Mouse (Mus musculus) CD4-positive, CD25-positive, alpha-beta regulatory T cell, adult 2 months (primary cell): ENCODE results near the gene Vkorc1l1.

ENCODE experiments used
- DNase-seq: peaks from one replicate; pipeline ENCODE4 v3.0.0-alpha.2; 2012; ENCODE audit warnings: low read depth, low spot score

The Vkorc1l1 gene

GRCm38 (mm10) chr5:130001356-130001987, 59.7 kb downstream of the Vkorc1l1 start:
- no peak for DNase-seq

DNA sequence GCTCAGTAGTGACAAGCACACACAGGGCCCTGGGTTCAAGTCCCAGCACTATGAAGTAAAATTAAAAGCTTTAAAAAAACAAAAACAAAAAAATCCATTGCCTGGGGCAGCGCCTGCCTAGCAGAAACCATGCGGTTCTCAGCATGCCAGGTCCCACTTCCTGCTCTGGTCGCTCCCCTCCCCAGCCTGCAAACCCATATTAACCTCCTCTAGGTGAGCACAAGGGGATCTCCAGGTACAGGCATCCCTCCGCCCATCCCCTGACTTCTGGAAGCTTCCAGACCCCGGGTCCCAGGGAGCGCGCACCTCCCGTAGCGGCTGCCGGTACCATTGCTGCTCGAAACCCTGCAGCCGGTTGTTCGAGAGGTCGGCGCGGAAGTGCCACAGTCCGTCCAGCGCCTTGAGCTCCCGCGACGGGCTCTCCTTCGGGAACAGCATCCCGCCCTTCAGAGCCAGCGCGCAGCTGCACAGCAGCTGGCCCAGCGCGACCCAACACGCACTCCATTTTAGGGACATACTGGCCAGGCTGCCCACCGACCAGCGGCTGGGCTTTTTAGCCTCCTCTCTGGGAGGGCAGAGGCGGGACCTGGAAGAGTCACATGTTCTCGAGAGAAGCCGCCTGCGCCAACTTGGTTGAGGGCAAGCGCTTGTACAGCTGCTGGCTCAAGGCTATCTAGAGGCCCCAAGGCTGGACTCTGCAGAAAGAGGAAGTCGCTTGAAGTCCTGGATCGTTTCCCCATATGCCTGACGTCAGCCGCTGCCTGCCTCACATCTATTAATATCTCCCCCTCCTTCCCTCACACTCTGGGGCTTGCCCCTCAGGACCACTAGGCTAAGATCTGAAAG, 60.8 kb downstream of the Vkorc1l1 start, which contains the start of gene Gusb:
Gene Gusb (minus strand): TSS at position 749 of the 846 bp plus-strand sequence.
- peak; percentile 68 for DNase-seq

GRCm38 (mm10) chr5:130003229-130003628, 61.5 kb downstream of the Vkorc1l1 start:
- DNase-seq, result no peak

- peak; percentile 70 for DNase-seq
Observed at GRCm38 (mm10) chr5:130007344-130007743, 65.6 kb downstream of the Vkorc1l1 start.

DNA sequence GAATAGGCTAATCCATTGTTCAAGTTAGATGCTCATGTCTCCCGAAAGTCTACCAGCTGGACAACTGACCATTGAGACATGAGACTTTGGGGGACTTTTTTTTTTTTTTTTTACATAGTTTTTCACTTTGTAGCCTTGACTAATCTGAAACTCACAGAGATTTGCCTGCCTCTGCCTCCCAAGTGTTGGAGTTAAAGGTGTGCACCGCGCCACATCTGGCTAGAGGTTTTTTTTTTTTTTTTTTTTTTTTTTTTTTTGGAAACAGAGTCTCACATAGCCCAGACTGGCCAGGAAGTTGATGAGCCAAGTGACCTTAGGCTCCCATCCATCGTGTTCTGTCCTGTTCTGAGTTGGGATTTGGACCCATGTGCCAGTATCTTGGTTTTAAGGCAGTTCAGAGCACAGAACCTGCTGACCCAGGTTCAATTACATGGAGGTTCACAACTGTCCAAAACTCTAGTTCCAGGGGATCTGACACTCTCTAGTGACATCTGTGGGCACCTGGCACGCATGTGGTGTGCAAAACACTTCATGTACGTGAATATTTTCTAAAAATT, 66.3 kb downstream of the Vkorc1l1 start:
- DNase-seq, result no peak

GRCm38 (mm10) chr5:130009784-130010183, 68.0 kb downstream of the Vkorc1l1 start:
- DNase-seq, result no peak

DNA sequence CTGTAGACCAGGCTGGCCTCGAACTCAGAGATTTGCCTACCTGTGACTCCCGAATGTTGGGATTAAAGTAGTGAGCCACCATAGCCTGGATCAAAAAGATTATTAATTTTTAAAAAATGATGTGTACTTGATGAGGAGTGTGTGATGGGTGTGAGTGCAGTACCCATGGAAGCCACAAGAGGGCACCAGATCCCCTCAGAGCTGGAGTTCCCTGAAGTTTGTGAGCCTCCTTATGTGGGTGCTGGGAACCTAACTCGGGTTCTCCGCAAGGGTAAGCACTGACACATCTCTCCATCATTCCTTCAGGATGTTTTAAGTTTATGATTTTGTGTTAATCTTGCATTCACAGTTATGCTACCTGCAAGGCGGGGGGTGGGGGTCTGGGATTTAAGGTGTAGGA, 69.2 kb downstream of the Vkorc1l1 start:
- DNase-seq, result peak; percentile 46

DNA sequence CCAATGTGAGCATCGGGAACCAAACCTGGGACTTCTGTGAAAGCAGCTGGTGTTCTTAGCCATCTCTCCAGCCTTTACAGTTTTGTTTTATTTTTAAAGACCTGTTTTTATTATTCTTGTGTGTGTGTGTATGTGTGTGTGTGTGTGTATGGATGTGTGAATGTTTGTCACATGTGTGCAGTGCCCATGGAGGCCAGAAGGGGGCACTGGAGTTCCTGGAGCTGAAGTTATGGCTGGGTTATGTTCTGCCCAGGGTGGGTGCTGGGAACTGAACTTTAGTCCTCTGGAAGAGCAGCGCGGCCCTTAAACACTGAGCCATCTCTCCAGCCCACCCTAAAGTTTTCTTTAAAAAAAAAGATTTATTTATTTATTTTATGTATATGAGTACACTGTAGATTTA, 73.3 kb downstream of the Vkorc1l1 start:
- DNase-seq, result no peak

- DNase-seq, result no peak
Observed at GRCm38 (mm10) chr5:130019461-130019860, 77.7 kb downstream of the Vkorc1l1 start.

GRCm38 (mm10) chr5:130021361-130021966, 79.7 kb downstream of the Vkorc1l1 start:
- no peak for DNase-seq

DNA sequence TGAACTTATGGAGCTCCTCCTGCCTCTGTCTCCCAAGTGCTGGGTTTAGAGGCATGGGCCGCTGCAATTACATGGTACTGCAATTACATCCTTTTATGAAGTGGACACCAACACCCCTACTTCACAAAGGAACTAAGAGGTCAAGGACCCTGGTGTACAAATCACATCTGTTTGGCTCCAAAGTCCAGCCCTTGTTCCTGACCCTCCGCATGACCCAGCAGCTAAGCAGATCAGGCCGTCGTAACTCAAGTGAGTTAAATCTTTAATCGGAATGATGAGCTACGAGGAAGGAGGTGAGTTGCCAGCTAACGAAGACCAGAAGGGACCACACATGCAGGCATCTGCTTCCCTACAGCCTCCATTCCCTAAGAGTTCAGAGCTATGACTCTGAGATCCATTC, 80.6 kb downstream of the Vkorc1l1 start:
- DNase-seq, result no peak

- no peak for DNase-seq
Observed at GRCm38 (mm10) chr5:130023067-130023766, 81.4 kb downstream of the Vkorc1l1 start.

- DNase-seq, result peak; percentile 92
Observed at GRCm38 (mm10) chr5:130023767-130024539, 82.2 kb downstream of the Vkorc1l1 start.

DNA sequence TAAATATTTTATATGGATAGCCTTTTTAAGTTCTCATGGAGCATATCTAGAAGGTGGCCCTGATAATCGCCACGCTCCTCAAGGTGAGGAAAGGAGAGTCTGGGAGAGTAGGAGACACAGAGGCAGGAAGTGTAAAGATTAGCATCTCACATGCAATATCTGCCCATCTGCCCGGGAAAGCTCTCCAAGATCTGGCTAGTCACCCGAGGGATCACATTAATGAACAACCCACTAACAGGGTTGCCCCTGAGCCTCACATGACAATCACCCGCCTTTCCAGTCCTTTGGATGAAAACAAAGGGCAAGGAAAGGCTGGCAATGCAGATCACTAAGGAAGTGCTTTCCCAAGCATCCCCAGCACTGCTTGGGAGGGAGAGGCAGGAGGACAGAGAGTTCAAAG, 85.4 kb downstream of the Vkorc1l1 start:
- no peak for DNase-seq

- DNase-seq, result no peak
Observed at GRCm38 (mm10) chr5:130027696-130028095, 85.9 kb downstream of the Vkorc1l1 start.

DNA sequence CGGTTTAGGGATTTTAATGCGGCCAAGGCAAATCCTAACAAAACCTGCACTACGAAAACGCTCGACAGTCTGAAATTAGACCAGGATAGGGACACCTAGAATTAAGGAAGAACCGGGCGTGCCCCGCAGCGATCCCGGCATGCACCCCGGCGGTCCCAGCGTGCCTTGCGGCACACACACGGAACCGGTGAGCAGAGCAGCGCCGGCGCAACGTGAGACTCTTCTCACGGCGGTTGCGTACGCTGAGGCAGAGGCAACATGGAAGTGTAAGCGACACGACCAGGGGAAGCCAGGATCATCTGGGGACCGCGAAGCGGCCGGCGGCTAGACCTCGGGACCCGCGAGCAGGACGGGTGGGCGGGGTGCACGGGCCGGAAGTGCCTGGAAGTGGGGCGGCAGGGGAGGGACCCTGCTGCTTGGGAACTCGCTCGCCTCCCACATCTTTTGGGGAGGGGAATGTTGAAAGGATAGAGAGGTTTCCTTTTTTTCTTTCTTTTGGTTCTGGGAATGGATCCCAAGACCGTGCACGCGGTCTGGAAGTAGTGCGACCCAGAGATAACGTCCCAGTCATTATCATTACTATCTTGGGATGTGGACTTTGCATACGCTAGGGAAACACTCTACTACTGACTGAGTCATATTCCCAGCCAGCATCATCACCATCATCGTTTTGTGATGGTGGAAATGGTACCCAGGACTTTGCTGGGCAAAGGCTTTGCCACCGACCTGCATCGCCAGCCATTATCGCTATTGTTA, 87.5 kb downstream of the Vkorc1l1 start, which contains the start of the genes Asl and Crcp:
Gene Asl (minus strand): TSS at position 106 of the 756 bp plus-strand sequence.
Gene Crcp (plus strand): TSS at position 149 of the 756 bp plus-strand sequence.
- DNase-seq, result peak; percentile 87

GRCm38 (mm10) chr5:130031410-130032390, 89.9 kb downstream of the Vkorc1l1 start:
- no peak for DNase-seq

- DNase-seq, result no peak
Observed at GRCm38 (mm10) chr5:130033869-130034268, 92.1 kb downstream of the Vkorc1l1 start.
